Mouse (Mus musculus) heart, adult 2 months (tissue): ENCODE results near the gene Notch4. TPM values are rescaled to one million over a fixed set of nuclear protein-coding genes. Genes with fewer than 3 reads are reported as not detected.

ENCODE experiments used
- DNase-seq, 2 experiments: peaks; one replicate each; pipeline ENCODE4 v3.0.0; 2021
- H3K27ac ChIP-seq: fragments of 200-600 bp; 2 replicates; pipeline ENCODE4 v1.8.1; 2022
- H3K27me3 ChIP-seq: fragments of 200-500 bp; 2 replicates; pipeline ENCODE4 v1.6.1; 2012; ENCODE audit warnings: mild to moderate bottlenecking, low read length, inconsistent platforms, mixed read lengths; ENCODE audit not compliant: control insufficient read depth, insufficient read depth
- H3K36me3 ChIP-seq: fragments of 200-500 bp; 2 replicates; pipeline ENCODE4 v1.6.1; 2012; ENCODE audit warnings: low read length, inconsistent platforms; ENCODE audit not compliant: control insufficient read depth, insufficient read depth
- H3K4me1 ChIP-seq: fragments of 200-500 bp; 2 replicates; pipeline ENCODE4 v1.6.1; 2011; ENCODE audit warnings: low read length; ENCODE audit not compliant: control insufficient read depth, insufficient read depth
- H3K4me3 ChIP-seq: fragments of 200-600 bp; 2 replicates; pipeline ENCODE4 v1.8.1; 2022
- H3K79me2 ChIP-seq: fragments of 200-500 bp; replicated peaks from 2 replicates; pipeline ENCODE4 v1.6.1; 2012; ENCODE audit warnings: mild to moderate bottlenecking, inconsistent platforms, low read length, moderate library complexity, mixed read lengths; ENCODE audit not compliant: control insufficient read depth, insufficient read depth
- H3K9ac ChIP-seq: fragments of 200-500 bp; 2 replicates; pipeline ENCODE4 v1.6.1; 2012; ENCODE audit warnings: low read depth, mild to moderate bottlenecking, control low read depth, inconsistent platforms, low read length, mixed read lengths
- CTCF ChIP-seq: fragments of 200-600 bp; IDR thresholded peaks from 2 replicates; pipeline ENCODE4 v1.8.1; 2022; ENCODE audit warnings: antibody characterized with exemption, mild to moderate bottlenecking, moderate library complexity
- EP300 ChIP-seq: fragments of 200-500 bp; IDR thresholded peaks from 2 replicates; pipeline ENCODE4 v1.6.1; 2011; ENCODE audit warnings: low read depth, low read length, control low read depth; ENCODE audit not compliant: insufficient read depth
- POLR2A ChIP-seq: fragments of 200-500 bp; IDR thresholded peaks from 2 replicates; pipeline ENCODE4 v1.6.1; 2011; ENCODE audit warnings: mild to moderate bottlenecking, low read depth, low read length, control low read depth; ENCODE audit not compliant: insufficient read depth
- WGBS: fragments of 180-500 bp; shearing (Covaris S2); methylation state at CpG from one replicate; pipeline ENCODE4 v1.1.7; 2018; 5-methylcytosine and 5-hydroxymethylcytosine counted together
- intact Hi-C: fragments of 180-260 bp; cut with DNase I; formaldehyde crosslinking; loops from one replicate; pipeline ENCODE4 v1.15.1; 2025
- polyA plus RNA-seq: library from polyadenylated mRNA; depleted of rRNA; stranded (reverse); fragments of >200 nt; gene quantifications from 2 replicates; pipeline ENCODE4 v1.2.3, GENCODE M21; 2012
- total RNA-seq, 2 experiments: library from RNA; stranded (reverse); gene quantifications; 2 replicates each; pipeline ENCODE4 v1.2.3; 2021

Notch4 gene
- total and polyA plus RNA-seq, 3 experiments = 21.4 to 32.3 (median 30.4) TPM

DNA sequence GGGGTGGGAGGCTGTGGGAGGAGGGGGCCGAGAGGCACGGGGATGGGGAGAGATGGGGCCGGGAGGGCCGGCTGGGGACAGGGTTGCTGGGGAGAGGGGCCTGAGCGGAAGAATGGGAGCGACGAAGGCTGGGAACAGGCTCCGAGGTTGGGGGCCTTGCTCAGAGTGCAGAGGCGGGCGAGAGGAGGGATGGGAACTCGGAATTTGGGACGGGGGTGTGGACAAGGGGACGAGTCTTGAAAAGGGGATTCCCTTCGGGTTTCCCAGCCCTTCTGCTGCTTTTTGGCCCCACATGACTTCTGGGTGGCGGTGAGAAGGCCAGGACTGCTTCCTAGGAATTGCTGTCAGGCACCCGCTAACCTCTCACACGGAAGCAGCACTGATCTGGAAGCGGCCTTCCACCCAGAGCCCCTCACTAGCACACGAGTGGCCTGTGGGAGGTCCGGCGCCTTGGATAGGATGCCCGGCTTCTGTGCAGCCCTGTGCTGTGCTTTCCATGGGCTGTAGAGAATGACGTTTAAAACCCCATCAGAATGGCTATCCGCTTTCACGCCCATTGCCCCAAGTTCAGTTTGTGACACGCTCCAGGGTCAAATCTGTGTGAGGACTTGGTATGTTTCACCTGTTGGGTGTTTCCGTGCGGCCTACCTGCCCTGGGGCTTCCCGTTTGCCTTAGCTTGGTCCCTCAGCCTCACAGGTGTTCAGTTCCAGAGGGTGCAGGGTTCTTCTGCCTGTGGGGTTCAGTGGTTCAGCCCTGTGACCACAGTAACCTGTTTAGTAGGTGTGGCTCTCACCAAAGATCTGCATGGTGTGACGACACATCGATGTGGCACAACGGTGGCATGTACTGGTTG is 42.3 kb downstream of the Notch4 start:
- Histone ChIP-seq H3K79me2 (peaks cover 2% of the 10 kb centered on the region), H3K9ac (peak overlapping the region; percentile 96), H3K27me3 (no peaks in the 10 kb centered on the region), H3K4me1 (peaks cover 4% of the 10 kb centered on the region), H3K4me3 (peak overlapping the region; percentile 89), H3K36me3 (no peaks in the 10 kb centered on the region), H3K27ac (peak overlapping the region; percentile 91)
- no peak for TF ChIP-seq EP300
- TF ChIP-seq CTCF = no peak
- no peak for TF ChIP-seq POLR2A
- DNase-seq = peak in 1 of 2 experiments; percentile 38
- 14% methylated on average over 32 of the region's 32 CpGs for WGBS
- intact Hi-C loops = loop anchor here (2.0 to 10.0 kb wide), 2 partner anchors 20 to 492 kb away; partner anchors contain the start of gene H2-DMa

DNA sequence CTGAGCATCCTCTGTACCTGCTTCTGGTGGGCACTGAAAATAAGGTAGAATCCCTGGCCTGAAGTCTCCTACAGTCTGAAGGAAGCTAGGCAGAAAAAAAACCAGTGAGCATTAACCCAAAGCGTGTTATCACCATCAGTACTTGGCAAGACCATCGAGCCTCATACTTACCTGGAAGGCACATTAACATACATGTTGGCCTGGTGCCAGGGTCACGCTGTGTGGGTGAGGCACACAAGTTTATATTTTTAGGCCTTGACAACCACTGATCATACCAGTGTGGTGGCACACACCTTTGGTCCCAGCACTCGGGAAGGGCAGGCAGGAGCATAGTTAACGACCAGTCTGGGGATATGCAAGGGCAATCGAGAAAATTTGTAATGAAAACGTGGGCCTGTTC is 43.9 kb downstream of the Notch4 start:
- DNase-seq = no peak
- no peak overlapping the region for H3K4me3 ChIP-seq
- no peak overlapping the region for H3K27ac ChIP-seq
- no peak for TF ChIP-seq CTCF
- TF ChIP-seq POLR2A = no peak
- TF ChIP-seq EP300 = no peak
- H3K79me2 ChIP-seq = peaks cover 2% of the 10 kb centered on the region
- H3K27me3 ChIP-seq = no peaks in the 10 kb centered on the region
- H3K4me1 ChIP-seq = peaks cover 4% of the 10 kb centered on the region
- WGBS = 61% methylated on average over 7 of the region's 7 CpGs
- no peaks in the 10 kb centered on the region for H3K36me3 ChIP-seq
- no peak overlapping the region for H3K9ac ChIP-seq
- intact Hi-C loops = loop anchor here (2.0 to 10.0 kb wide), 2 partner anchors 19 to 493 kb away; partner anchors contain the start of gene H2-DMa

DNA sequence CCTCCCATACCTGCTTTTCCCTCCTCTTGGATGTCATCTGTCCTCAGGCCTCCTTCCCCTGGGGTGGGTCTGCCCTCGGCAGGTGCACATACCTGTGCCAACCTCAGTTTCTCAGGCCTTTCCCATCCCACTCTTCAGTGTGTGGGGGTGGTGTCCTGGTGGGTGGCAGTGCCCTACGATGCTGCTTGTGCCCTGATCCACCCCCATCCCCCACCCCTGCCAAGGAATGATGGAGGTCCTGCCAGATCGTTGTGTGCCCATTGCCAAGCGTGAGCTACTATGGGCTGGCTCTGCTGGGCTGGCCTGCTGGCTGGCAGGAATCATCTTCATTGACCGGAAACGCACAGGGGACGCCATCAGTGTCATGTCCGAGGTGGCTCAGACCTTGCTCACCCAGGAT is 47.0 kb downstream of the Notch4 start:
- intact Hi-C loops = no loop called here
- Histone ChIP-seq H3K79me2 (no peaks in the 10 kb centered on the region), H3K4me3 (no peak overlapping the region), H3K4me1 (peaks cover 3% of the 10 kb centered on the region; the same call in 1 of the 2 replicates), H3K9ac (no peak overlapping the region), H3K36me3 (no peaks in the 10 kb centered on the region), H3K27ac (no peak overlapping the region), H3K27me3 (no peaks in the 10 kb centered on the region)
- TF ChIP-seq CTCF (no peak), EP300 (no peak), POLR2A (no peak)
- WGBS = 90% methylated on average over 8 of the region's 8 CpGs
- no peak for DNase-seq

DNA sequence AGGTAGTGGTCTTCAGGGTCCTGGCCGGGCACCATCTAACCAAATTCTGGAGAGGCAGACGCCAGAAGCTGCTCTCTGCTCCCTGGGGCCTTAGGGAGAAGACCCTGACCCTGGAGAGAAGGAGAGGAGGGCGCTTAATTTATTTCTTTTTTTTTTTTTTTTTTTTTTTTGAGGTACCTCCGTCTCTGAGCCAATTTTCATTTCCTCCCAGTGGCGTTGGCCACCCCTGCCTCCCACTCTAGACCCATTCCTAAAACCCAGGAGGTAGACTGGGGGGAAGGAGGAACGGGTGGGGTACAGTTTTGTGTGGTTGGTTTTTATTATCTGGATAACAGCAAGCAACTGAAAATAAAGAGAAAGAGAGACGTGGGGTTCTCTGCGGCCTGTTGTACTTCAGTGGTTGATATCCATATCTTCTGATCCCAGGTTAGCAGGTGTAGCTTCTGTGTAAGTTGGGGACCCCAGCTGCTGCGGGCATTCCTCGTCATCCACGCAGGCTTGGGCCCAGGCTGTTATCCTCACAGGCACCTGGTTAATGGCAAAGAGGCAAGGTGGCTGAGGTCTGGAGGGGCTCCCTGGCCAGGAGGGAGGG is 49.1 kb downstream of the Notch4 start:
- Histone ChIP-seq H3K27me3 (no peaks in the 10 kb centered on the region), H3K4me1 (no peaks in the 10 kb centered on the region), H3K4me3 (no peak overlapping the region), H3K27ac (no peak overlapping the region), H3K79me2 (no peaks in the 10 kb centered on the region), H3K36me3 (no peaks in the 10 kb centered on the region), H3K9ac (no peak overlapping the region)
- TF ChIP-seq CTCF (no peak), EP300 (no peak)
- intact Hi-C loops = no loop called here
- 80% methylated on average over 11 of the region's 11 CpGs for WGBS
- no peak for DNase-seq

DNA sequence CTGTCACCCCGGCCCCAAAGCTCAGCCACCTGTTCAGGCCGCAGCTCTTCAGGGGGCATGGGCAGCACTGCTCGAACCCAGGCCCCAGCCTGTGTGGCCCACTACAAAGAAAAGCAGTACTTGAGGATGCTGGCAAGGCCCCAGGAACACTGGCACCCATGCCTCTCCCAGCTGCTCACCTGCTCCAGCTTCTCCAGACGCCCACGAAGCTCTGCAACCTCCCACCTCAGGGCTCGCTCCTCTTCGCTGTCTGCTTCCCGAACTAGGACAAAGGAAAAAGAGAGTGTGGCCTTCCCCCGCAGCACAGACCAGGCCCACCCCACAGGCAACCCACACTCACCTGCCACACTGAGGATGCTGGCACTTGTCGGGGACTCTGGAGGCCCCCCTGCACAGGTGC is 49.8 kb downstream of the Notch4 start:
- H3K27ac ChIP-seq = no peak overlapping the region
- H3K4me3 ChIP-seq = no peak overlapping the region
- intact Hi-C loops = no loop called here
- DNase-seq = no peak
- no peaks in the 10 kb centered on the region for H3K27me3 ChIP-seq
- no peak overlapping the region for H3K9ac ChIP-seq
- no peaks in the 10 kb centered on the region for H3K79me2 ChIP-seq
- no peaks in the 10 kb centered on the region for H3K4me1 ChIP-seq
- no peaks in the 10 kb centered on the region for H3K36me3 ChIP-seq
- TF ChIP-seq POLR2A (no peak), EP300 (no peak), CTCF (no peak)
- WGBS = 88% methylated on average over 10 of the region's 10 CpGs

DNA sequence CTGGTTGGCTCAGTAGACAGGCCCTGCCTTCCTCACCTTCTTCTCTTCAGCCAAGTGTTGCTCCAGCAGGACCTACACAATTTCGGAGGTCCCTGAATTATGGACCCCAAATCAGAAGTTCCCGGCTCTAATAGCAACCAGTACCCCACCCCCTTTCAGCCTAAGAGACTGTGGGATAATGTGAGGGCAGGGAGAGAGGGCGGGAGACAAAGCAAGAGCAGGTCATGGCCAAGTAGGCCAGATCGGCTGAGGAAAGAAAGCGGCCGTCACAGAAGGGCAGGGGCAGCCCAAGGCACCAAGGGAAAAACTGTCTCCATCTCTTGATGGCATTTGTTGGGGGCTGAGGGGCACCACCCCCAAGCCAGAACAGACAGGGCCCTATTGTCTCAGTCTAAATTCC is 51.8 kb downstream of the Notch4 start, which contains the start of gene Egfl8:
Egfl8 (minus strand) TSS at position 101 of the 400 bp plus-strand sequence.
- H3K9ac ChIP-seq = no peak within 1 kb of the TSS

More for the DNA sequence above, 51.8 kb downstream of the Notch4 start, which contains the start of gene Egfl8:
- Histone ChIP-seq H3K4me1 (no peaks in the 10 kb centered on the region), H3K36me3 (no peaks in the 10 kb centered on the region), H3K27me3 (no peaks in the 10 kb centered on the region), H3K79me2 (no peaks in the 10 kb centered on the region), H3K4me3 (no peak within 1 kb of the TSS), H3K27ac (peak within 1 kb of the TSS; percentile 26)
- WGBS = 76% methylated on average over 6 of the region's 6 CpGs
- TF ChIP-seq POLR2A (no peak), EP300 (no peak), CTCF (no peak)
- no peak for DNase-seq
- intact Hi-C loops = loop anchor here (5.0 kb wide), 1 partner anchor 59 kb away; no protein-coding TSS in a partner anchor
